ENCODE assay signal across 9 mouse cellular contexts in genomic region chr2:55306387-55306786, GRCm38 (mm10).
DNase-seq lines count a peak whose midpoint lies in the region; ATAC-seq and TF ChIP-seq lines count a peak whose summit lies in the region.
"Had no signal": no experiment of that assay in that cellular context is flagged by ENCODE, and none has a peak within 500 bp of the region (broad histone marks: within the 10 kb centered on the region; RNA-seq: fewer than 3 reads in every experiment).

No protein-coding gene starts in this region.

- intact Hi-C loops in gastrocnemius, adult 2 months (cut with DNase I): loop anchor here (5.0 kb wide), 1 partner anchor 536 kb away; no protein-coding TSS in a partner anchor
- intact Hi-C loops in gastrocnemius, postnatal 36 days (cut with DNase I): loop anchor here (10.0 kb wide), 1 partner anchor 538 kb away; no protein-coding TSS in a partner anchor
- intact Hi-C loops in left cerebral cortex, postnatal 25 days (cut with DNase I): loop anchor here (2.0 to 5.0 kb wide), 2 partner anchors 536 to 614 kb away; no protein-coding TSS in a partner anchor

- H3K36me3 ChIP-seq in lung, embryonic 14.5 days (ENCODE audit: insufficient read depth): no peaks in the 10 kb centered on the region
- H3K36me3 ChIP-seq: lung, embryonic 15.5 days had no signal

- no peaks in the 10 kb centered on the region for H3K27me3 ChIP-seq in lung, embryonic 14.5 days (ENCODE audit: insufficient read depth, low read length)
- H3K27me3 ChIP-seq: lung, embryonic 15.5 days had no signal

- no peak overlapping the region for H3K4me3 ChIP-seq in gastrocnemius, adult 2 months
- no peak overlapping the region for H3K4me3 ChIP-seq in lung, embryonic 14.5 days (ENCODE audit: low read depth, low read length)
- H3K4me3 ChIP-seq: lung, embryonic 15.5 days had no signal

- no peak for ATAC-seq in lung, embryonic 14.5 days (ENCODE audit: insufficient read depth)
- ATAC-seq in activated CD4-positive, CD25-positive, alpha-beta regulatory T cell, adult 4 months: no peak

- no peak overlapping the region for H3K9ac ChIP-seq in lung, embryonic 14.5 days
- H3K9ac ChIP-seq: lung, embryonic 15.5 days had no signal

- no peaks in the 10 kb centered on the region for H3K4me1 ChIP-seq in lung, embryonic 14.5 days (ENCODE audit: insufficient read depth)
- H3K4me1 ChIP-seq: lung, embryonic 15.5 days had no signal

- no peak overlapping the region for H3K27ac ChIP-seq in gastrocnemius, adult 2 months
- no peak overlapping the region for H3K27ac ChIP-seq in lung, embryonic 14.5 days (ENCODE audit: low read depth)
- H3K27ac ChIP-seq: lung, embryonic 15.5 days had no signal

- H3K9me3 ChIP-seq in lung, embryonic 14.5 days (ENCODE audit: low read depth, low read length): no peaks in the 10 kb centered on the region
- H3K9me3 ChIP-seq: lung, embryonic 15.5 days had no signal

- DNase-seq in gastrocnemius, adult 2 months: no peak
- no peak for DNase-seq in gastrocnemius, postnatal 36 days
- peak; percentile 61 for DNase-seq in lung, embryonic 14.5 days
- no peak for DNase-seq in lung, adult 18-20 months
- peak; percentile 35 for DNase-seq in brain, embryonic 14.5 days (ENCODE audit: low read depth)
- peak; percentile 11 to 22 for DNase-seq in left cerebral cortex, postnatal 25 days (ENCODE audit: low spot score in 2 of 2)
- no peak for DNase-seq in natural killer cell, adult 2 months (ENCODE audit: low spot score in 2 of 2)

- no peak for TF ChIP-seq POLR2A in brain, embryonic 14.5 days (IDR thresholded peaks at IDR 0.05; ENCODE audit: borderline replicate concordance, extremely low read depth, insufficient read depth, insufficient read length, poor library complexity, severe bottlenecking)

- peak; percentile 67 for TF ChIP-seq CTCF in gastrocnemius, adult 2 months (IDR thresholded peaks at IDR 0.05)
- peak; percentile 64 for TF ChIP-seq CTCF in lung, embryonic 14.5 days (IDR thresholded peaks at IDR 0.05; ENCODE audit: low read depth)
- TF ChIP-seq CTCF in brain, embryonic 14.5 days (IDR thresholded peaks at IDR 0.05; ENCODE audit: borderline replicate concordance, extremely low read depth, insufficient read depth, insufficient read length): peak; percentile 64; the same call in 1 of the 2 replicates

- H3K4me2 ChIP-seq in lung, embryonic 14.5 days: no peak overlapping the region
- H3K4me2 ChIP-seq: lung, embryonic 15.5 days had no signal

Comparison
In these comparisons a context has a peak if more than half of its experiments do, and no peak if none do; other contexts are left out.
1. DNase-seq: peak in lung, embryonic 14.5 days (single experiment), brain, embryonic 14.5 days (single experiment) and left cerebral cortex, postnatal 25 days (2 of 2); none in gastrocnemius, adult 2 months (single experiment), gastrocnemius, postnatal 36 days (0 of 2), lung, adult 18-20 months (0 of 2) and natural killer cell, adult 2 months (0 of 2).
2. Peak in every context shown above with its lines, with median percentiles within 50 percentile points of each other: CTCF ChIP-seq.